Mouse (Mus musculus): ENCODE measurements at regions not wholly inside any gene's neighbourhood (a gene's known extent, or its start where the extent isn't known, plus 50 kb on each side); places are given as distances from the start of the nearest gene placed in this dataset.

DNA sequence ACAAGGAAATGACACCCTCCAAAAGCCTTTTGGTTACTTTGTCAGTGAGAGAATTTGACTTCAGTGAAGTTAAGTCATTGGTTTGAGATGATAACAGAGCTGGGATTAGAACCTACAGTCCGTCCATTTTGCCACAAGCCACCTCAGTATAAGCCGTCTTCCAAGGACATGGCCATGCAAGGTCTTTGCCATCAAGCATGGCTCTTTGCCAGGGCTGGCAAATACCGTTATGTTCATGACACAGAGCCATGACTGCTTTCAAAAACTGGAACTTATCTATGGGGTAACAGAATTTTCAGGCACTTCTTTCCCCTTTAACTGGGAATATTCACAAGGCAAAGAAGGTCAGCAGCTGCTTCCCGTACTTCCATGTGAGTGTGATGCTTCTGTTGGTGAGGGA, 441.9 kb upstream of the Fam19a5 start:
- no peak for DNase-seq

DNA sequence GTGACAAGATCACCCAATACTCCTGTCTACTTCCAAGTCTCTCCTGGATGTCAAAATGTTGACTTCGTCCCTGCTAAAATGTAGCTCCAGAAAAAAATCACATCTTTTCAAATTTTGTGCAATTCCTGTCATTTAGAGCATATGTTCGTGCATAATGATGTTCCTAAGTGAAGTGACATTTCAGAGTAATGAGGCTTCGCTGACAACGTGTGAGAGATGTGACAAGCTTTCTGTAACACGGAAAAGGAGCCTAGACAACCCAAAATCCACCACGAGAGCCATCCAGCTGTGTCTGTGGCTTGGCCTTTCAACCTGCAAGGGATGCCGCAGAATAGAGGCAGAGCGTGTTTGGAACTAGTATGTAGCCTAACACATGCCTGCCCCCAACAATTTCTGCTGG, 438.1 kb upstream of the Fam19a5 start:
- no peak for DNase-seq

DNA sequence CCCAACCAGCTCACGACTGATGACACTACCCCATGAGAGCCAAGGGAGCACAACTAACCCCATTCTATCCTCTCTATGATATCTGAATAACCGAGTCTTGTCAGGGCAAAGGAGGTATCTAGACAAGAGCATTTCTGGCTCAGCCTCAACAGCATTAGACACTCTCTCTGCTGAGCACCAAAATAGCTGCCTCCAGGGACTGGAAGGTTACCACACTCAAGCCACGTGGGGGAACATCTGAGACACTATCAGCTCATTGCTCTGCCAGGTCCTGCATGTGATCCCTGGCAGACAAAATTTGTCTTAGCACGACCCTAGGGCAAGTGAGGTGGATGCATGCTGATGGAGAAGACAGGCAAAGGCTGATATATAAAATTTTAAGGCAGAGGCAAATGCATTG, 436.4 kb upstream of the Fam19a5 start:
- DNase-seq = no peak

DNA sequence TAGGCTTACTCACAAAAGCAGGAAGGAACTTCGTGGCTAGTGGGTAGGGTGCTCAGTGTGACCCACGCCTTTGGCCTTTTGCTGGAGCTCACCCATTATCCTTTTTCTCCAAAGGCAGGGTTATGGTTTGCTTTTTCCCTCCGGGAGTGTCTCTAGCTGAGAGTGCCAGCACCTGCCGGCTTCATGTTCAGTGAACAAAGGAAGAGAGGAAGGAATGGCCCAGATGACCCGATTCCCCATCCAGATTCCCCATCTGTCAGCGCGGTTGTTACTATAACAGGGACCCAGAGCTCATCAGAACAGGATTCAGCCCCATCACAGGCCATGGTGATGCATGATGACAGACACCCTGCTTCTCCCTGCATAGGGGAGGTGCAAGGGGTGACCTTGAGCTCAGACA, 435.7 kb upstream of the Fam19a5 start:
- DNase-seq = peak; percentile 54

DNA sequence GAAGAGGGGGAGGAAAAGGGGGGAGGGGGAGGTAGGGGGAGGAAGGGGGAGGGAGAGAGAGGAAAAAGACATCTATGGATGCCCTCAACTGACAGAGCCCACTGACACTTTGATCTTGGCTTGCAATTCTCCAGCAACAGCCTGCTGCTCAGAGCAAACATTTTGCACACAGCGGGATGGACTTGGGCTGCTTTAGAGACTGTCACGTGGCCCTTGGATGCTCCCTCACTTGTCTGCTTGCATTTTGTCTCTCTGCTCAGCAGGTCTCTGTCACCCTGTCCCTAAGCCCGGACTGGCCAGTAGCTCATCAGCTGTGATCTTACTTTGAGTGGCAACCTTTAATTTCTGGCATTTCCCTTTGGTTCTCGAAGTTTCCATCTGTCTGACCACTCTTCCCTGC, 421.4 kb upstream of the Fam19a5 start:
- DNase-seq = peak; percentile 32

DNA sequence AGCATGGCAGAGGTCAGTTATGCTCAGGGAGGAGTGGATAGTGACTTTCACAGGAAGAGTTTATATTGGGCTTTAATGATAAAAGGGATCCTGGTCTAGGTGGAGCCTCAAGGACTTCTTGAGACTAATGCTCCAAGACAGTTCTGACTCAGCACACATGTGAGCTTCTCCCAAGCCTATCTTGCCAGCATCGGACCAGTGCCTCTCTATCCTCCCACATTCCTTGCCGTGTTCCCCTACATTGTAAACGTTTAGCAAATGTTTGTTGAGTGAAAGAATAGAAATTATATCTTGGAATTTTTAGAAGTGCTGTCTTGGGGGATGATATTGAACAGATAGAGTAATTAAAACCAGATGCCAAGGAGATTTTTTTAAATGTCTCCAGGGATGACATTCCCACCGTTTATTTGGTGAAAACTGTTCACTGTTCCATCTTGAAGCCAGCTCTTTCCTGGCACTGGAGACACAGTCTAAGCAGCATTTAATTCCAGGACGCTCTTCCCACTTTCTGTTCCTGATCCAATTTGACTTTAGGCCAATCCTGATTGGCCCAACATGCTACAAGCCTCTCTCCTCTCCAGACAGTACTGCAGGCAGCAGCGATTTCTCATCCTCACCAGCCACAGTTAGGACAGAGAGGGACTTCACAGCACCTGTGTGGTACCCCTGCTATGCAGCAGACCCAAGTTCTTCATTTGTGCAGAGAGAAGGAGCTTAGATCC, 418.5 kb upstream of the Fam19a5 start:
- peak; percentile 71 for DNase-seq

DNA sequence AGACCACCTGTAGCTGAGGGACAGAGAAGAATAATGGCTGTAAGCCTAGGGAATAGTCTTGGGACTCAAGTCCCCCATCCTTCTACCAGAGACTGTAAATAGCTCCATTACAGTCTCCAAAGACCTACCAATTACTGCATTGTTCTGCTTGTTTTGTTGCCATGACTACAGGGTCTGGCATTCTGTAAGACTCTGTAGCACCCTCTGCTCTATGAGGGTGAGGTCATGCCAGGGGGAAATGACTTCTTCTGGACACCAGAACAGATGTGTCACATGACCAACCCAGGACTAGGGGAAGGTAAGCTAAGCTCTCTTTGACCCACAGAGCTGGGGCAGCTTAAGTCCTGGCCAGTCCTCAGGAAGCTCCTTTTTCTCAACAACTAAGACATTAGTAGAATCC, 405.2 kb upstream of the Fam19a5 start:
- no peak for DNase-seq

DNA sequence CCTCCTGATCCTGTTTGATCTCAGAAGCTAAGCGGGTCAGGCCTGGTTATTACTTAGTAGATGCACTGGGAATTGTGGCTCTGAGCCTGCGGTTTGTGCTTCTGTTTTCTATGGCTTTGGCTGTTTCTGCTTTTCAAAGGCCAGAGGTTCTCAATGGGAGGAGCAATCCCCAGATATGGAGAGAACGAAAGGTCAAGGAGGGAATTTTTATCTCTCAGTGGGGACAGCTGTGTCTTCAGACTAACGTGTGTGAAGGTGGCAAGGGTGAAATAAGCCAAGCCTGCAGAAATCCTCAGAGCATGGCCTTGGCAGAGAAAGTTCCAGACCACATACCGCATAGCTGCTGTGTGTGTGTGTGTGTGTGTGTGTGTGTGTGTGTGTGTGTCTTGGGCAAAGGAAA, 375.0 kb upstream of the Fam19a5 start:
- no peak for DNase-seq

DNA sequence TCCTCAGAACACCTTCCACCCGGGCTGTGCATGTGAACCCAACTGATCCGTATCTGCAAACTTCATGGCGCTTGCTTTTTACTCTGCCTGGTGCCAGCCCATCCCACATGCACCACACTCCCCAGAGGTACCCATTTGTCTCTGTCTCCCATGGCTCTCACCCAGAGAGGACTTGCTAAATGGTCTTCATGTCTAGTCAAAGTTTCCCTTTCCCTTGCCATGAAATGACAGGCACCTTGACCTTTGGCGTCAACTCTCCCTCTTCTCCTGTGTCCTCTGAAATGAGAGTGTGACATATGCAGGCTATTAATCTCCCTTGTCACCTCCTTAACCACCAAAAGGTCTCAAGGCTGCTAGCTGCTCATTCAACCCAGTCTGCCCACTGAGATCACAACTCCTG, 373.2 kb upstream of the Fam19a5 start:
- no peak for DNase-seq

DNA sequence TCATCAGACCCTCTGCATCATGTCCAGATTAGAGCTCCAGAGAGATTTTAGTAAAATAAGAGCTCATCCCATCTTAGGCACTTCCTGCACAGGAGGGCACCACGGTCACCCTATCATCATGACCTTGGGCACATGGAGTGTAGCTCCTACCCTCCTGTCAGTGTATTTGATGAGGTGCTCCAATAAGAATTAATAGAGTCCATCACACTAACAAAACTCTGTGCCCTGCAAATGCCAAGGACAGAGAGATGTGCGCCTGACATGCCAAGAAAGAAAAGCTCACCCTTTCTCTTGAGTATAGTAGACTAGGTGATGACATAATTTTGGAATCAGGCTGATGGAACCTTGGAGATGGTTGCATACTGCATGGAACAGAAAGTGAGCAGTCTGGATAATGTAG, 371.0 kb upstream of the Fam19a5 start:
- no peak for DNase-seq

DNA sequence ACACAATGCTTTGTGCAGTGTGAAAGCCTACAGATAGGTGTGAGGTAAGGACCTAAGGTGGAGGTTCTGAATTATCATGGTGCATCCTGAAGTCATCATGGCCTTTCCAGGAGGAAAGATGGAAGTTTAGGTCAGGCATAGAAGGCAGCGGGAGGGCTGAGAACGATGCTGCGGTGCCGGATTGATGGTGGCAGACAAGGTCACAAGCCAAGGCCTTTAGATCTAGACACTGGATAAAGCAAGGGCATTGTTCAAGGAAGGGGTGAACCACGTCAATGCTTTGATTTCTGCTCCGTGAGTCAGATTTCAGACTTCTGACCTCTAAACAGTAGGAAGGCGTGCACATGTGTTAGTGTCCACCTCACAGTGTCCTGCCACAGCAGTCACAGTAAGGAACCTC, 365.5 kb upstream of the Fam19a5 start:
- no peak for DNase-seq

DNA sequence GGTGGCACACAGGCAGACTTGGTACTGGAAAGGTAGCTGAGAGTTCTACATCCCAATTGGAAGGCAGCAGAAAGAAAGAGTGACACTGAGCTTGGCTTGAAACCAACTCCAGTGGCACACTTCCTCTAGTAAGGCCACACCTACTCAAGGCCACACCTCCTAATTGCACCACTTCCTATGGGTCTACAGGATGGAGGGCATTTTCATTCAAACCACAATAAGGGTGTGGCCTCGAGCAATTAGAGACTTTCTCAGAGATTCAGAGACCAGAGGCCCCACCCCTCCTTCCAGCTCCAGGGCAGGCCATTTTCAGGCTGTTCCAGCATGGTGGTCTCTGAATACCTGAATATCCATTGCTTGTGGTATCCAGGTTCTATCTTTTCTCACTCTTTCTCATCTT, 363.3 kb upstream of the Fam19a5 start:
- no peak for DNase-seq

DNA sequence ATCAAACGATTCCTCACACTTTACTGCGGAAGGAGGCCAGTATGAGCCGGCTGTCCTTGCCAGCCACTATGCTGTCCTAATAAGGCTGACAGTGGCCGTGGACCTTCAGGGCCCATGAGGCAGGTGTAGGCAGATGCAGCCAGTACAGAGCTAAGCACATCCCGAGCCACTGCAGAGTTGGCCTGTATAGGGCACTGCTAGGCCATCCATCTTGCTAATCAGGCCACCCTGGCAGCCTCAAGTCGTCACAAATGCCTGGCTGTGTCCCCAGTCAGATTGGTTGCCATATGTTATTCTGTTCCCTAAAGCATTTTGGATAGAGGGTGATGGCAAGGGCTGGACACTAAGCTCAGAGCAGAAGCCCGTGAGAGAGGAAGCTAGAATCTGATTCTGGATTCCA, 359.9 kb upstream of the Fam19a5 start:
- DNase-seq = peak; percentile 91

DNA sequence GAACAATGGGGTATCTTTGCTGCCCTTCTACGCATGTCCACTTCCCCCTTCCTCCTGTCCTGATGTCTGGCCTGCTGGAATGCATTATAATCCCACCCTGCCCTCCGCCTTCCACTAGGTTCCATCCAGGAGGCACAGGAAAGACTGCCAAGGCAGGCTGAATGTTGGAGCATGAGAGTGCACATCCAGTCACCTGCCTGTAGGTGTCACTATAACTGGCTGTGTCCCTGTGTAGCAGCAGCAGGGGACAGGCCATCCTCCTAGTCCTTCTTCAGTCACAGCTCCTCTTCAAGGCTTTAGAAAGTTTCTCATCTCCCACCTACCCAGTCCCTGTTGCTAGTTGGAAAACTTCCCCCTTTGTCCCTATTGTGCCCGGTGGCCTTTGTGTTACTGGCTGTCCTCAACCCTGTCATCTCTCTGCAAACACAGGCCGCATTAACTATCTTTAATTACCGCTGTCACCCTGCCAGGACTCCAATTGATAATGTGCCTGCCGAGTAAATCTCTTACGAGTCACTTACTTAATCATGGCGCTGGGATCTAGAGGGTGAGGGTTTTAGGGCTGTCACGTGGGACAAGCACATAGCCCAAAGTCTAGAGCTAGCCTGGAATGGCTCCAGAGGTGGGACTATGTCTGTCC, 355.2 kb upstream of the Fam19a5 start:
- DNase-seq = no peak

DNA sequence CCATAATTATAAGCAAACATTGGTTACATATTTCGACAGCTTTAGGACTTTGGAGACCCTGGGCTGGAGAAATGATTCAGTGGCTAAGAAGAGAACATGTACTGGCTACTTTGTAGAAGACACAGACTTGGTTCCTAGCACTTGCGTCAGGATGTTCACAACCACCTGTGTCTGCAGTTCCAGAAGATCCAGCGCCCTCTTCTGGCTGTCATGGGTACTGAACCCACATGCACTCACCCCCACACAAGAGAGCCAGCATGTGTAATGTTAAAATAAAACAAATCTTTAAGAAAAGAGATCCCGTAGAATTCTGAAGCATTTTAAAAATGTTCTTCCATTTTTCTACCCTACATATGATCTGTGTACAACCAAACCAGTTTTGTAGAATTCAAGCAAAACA, 352.2 kb upstream of the Fam19a5 start:
- DNase-seq = no peak

DNA sequence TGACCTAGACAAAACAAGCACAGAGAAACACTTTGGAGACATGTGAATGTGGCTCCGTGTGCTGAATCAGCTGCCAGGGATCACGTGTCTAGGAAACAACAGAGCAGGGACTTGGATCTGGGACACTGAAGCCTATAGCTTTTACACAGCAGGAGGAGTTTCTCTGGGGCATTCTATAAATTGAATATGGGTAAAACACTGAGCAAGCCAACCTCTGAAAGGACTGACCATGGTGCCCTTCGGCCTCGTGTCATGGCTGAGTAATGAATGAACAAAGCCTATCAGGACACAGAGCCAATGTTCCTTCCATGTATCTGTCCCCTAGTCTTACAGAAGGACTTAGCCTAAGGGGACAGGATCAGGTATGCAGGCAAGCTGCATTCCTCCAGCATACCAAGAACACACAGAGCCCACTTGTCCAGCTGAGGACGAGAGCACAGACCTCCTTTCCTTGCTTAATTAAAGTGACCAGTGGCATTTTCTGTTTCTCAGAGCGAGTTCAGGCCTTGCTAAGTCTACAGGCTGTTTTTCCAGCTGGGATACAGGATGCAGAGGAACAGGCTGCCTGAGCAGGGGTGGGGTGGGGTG, 347.7 kb upstream of the Fam19a5 start:
- no peak for DNase-seq

DNA sequence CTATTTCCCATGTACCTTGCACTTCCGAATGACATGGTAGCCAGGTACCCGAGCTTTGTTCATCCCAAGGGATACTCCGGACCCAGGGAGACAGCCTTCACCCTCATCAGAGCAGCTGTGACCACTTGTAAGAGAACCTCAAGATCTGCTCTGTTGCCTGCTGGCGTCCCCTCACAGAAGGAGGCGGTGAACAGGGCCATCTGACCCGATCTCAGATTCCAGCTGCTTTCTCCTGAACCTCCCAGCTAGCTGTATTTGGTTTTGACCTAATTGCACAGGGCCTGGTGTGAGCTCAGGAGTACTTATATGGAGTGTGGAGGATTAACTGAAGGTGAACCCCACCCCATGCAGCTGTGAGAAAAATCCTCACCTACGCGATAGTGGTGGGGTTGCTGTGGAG, 344.5 kb upstream of the Fam19a5 start:
- DNase-seq = no peak

DNA sequence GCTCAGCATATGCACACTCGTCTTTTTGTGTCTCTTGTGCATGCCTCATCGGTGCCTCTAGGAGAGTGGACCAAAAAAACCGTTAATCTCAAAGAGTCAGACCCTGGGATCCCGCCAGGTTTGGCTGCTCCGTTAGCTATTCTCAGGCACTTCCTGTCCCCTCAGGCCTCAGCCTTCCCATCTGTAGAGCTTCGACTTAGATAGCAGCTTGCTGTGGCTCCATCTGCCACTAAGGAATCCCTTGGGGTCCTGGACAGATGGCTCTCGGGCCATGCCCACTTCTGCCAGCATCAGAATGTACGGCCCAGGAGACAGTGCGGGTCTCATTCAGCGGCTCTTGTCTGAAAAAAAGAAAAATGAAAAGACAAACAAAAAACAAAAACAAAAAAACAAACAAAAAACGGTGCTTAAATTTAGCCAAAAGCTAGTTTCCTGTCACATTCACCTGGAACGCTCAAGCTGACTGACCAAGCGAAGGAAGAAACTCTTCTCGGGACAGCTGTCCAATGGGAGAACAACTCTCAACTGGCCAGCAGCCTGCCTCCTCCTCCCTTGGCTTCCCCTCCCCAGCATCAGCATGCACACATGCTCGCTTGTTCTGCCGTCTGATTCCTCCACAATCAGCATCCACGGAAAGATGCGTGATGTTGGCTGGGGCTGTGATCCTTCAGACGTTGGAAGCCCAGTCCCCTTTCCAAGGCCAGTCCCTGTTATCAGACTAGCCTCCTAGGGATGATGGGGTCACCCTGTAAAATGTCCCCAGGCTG, 343.6 kb upstream of the Fam19a5 start:
- peak; percentile 98 for DNase-seq

DNA sequence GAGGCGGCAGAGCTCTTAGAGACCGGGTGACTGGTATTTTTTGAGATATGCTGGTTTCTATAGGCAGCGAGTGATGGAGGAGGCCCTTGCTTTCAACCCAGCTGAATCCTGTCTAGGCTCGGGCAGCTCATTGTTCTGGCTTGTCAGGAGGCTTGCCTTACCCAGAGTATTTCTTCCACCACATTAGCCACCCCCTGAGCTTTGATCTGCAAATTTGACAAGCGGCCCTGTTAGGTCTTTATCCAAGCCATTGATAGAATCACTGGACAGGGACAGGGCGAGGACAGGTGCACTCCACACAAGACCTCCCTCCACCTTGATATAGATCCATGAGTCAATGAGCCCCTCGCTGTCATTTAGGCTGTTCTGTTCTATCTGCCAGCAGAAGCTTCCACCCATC, 343.0 kb upstream of the Fam19a5 start:
- DNase-seq = peak; percentile 70

DNA sequence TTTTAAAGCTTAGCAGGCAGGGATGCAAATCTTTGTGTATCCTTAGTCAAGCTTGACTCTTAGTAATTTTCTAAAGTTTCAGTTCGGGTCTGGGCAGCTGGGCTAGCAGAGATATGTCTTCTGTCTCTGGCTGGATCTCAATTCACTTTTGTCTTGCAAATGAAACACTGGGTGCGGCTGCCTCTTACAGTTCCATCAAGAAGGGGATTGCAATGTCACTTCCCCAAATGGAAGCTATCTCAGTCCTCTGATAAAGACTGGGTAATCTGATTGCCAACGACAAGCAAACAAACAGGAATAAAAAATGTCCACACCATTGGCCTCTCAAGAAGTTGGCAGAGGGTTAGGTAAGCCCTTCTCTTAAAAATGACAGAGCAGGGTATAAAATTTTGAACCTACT, 314.1 kb upstream of the Fam19a5 start:
- DNase-seq = no peak

DNA sequence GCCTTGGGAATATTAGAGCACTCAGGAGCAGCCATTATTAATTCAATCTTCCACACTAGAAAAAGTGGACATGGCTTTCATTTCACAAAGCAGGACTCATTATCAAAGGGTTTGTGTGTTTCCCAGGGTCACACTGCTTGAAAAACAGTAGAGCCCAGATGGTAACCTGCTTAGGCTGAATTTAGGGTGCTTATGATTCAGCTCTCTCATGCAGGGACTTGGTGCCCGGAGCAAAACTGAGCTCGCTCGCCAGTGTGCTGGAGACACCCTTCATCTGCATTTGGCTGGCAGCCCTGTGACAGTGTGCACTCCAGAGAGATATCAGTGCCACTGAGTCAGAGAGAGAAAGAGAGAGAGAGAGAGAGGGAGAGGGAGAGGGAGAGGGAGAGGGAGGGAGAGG, 308.0 kb upstream of the Fam19a5 start:
- no peak for DNase-seq

DNA sequence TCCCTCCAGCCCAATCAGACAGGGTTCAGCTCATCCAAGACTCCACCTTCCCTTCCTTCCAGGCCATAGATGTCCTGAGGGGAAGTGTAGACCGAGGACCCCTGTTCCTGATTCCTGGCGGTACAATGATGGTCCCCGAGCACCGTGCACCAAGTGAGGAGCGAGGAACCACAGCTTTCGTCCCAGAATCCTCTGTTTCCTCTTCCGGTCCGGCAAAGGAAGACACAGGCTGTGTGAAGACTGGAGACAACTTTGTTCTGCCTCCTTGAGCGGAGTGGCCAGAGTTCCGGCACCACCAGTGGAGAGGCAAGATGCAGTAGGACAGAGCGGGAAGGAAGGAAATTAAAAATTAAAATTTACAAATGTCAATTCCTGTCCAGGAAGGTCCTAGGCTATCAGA, 305.0 kb upstream of the Fam19a5 start:
- no peak for DNase-seq

DNA sequence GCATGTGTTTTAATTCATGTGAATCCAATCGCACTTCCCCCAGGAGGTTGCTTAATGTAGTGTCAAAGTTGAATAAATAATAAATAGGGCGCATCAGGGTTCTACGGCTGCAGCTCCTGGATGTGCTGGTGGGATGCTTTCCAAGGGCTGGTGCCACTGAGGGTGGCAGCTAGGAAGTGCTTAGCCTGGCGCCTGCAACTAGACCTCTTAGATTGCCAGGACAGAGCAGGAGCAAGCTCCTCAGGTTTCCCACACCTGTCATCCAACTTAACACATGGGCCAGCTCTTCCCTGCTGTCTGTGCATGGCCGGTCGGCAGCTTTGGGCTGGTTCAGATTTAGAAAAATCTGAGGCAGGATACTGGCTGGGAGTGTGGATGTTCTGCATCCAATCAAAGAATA, 282.6 kb upstream of the Fam19a5 start:
- peak; percentile 55 for DNase-seq

DNA sequence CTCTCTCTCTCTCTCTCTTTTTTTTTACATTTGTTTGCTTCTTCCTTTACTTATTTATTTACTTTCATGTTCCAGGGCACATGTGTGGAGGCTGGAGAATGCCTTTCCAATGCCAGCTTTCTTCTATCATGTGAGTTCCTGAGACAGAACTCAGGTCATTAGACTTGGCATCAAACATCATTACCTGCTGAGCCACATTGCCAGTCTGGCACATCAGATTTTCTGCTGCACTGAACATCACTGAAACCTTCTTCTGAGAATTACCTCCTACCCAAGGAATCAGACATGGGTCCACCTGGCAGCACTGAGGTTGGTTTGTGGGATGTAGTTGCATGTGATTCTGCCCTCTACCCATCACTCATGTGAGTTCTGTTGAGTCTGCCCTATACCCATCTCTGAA, 279.2 kb upstream of the Fam19a5 start:
- peak; percentile 52 for DNase-seq

Data from cerebellum, adult 9-10 months (tissue).